Mouse (Mus musculus): ENCODE measurements around the gene Apol8.

- TF ChIP-seq CTCF (IDR thresholded peaks at IDR 0.05; ENCODE audit: control insufficient read depth, insufficient read depth, insufficient read length) = no peak
- no peak for TF ChIP-seq USF1 (IDR thresholded peaks at IDR 0.05; ENCODE audit: low read depth)
- no peak for TF ChIP-seq MAX (IDR thresholded peaks at IDR 0.05)
These were observed 13.5 kb upstream of the Apol8 start for GRCm38 (mm10) chr15:77770341-77770740.
